Mouse (Mus musculus): ENCODE measurements around the gene Atg101. TPM values are rescaled to one million over a fixed set of nuclear protein-coding genes. Genes with fewer than 3 reads are reported as not detected.

Gene Atg101
- polyA plus RNA-seq, 1 experiment from 2014 or later, result 34.4 TPM

DNA sequence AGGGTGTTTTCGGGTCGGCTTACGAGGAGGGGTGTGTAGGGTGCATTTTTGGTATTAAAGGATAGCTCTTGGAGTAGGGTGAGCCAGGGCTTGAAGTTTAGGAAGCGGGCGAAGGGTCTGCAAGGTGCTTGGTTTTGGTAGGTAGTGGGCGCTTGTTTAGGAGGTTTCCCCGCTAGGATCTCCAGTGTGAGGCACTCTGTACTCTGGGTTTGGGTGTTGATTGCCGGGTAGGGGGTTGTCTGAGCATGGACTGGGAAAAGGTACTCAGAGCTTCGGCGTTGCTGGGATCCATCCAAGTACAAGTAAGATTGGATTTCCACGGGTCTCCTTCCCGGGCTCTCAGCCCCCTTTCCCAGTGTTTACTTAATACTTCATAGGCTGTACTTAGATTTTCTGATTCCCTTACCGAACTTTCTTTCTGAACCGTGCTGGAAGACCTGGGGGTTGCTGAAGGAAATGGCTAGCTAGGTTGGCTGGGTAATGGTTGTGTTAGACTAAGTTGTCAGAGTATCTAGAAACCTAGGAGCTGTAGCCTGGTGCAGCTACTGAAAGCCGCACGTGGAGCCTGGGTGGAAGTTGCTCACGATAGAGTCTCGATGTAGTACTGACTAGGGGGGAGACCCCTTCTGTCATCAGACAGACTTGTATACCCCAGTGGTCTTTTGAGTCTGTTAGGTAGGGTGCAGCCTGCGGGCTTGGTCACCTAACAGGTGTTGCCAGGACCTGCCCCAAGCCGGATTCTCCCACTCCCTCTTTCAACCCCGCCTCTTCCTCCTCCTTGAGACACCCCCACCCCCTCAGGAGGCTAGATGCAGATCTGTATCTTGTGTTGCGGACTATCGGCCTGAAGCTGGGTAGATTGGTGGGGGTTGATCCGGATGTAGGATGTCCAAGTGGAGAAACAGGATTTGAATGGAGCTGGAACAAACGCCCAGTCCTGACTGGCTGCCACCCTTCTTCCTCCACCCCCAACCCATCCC, 16.7 kb upstream of the Atg101 start:
- TF ChIP-seq CTCF (IDR thresholded peaks at IDR 0.05; ENCODE audit: low read depth) (no peak), EP300 (IDR thresholded peaks at IDR 0.05; ENCODE audit: low read depth) (no peak)
- whole genome bisulfite sequencing (ENCODE audit: insufficient replicate concordance), result 2% methylated on average over 25 of the region's 25 CpGs
- Histone ChIP-seq H3K27me3 (ENCODE audit: insufficient read depth, low read length) (peaks cover 14% of the 10 kb centered on the region; the same call in 1 of the 2 replicates), H3K4me3 (ENCODE audit: low read depth, low read length) (peak overlapping the region; percentile 56), H3K4me2 (ENCODE audit: low read depth, low read length) (peak overlapping the region; percentile 81), H3K9ac (replicated peaks) (peak overlapping the region; percentile 53), H3K36me3 (replicated peaks; ENCODE audit: insufficient read depth, low read length) (peaks cover 6% of the 10 kb centered on the region; the same call in 1 of the 2 replicates), H3K4me1 (ENCODE audit: insufficient read depth) (peaks cover 13% of the 10 kb centered on the region; the same call in 1 of the 2 replicates), H3K9me3 (ENCODE audit: low read length) (no peaks in the 10 kb centered on the region), H3K27ac (ENCODE audit: low read depth) (no peak overlapping the region)
- DNase-seq, result peak; percentile 16
- ATAC-seq, result no peak

DNA sequence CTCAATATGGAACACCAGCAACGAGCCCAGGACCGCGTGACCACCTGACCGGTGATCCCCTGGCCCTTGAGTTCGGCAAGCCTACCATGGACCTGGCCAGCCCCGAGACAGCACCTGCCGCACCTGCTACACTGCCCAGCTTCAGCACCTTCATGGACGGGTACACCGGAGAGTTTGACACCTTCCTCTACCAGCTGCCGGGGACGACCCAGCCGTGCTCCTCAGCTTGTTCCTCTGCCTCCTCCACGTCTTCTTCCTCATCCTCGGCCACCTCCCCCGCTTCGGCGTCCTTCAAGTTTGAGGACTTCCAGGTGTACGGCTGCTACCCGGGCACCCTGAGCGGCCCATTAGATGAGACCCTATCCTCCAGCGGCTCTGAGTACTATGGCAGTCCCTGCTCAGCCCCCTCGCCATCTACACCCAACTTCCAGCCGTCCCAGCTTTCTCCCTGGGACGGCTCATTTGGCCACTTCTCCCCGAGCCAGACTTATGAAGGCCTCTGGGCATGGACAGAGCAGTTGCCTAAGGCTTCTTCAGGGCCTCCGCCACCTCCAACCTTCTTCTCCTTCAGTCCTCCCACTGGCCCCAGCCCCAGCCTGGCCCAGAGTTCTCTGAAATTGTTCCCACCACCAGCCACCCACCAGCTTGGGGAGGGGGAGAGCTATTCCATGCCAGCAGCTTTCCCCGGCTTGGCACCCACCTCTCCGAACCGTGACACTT, 13.8 kb upstream of the Atg101 start:
- Histone ChIP-seq H3K27ac (ENCODE audit: low read depth) (no peak overlapping the region), H3K36me3 (replicated peaks; ENCODE audit: insufficient read depth, low read length) (peaks cover 12% of the 10 kb centered on the region), H3K27me3 (ENCODE audit: insufficient read depth, low read length) (peaks cover 11% of the 10 kb centered on the region; the same call in 1 of the 2 replicates), H3K9ac (replicated peaks) (no peak overlapping the region), H3K9me3 (ENCODE audit: low read length) (no peaks in the 10 kb centered on the region), H3K4me1 (ENCODE audit: insufficient read depth) (peaks cover 7% of the 10 kb centered on the region; the same call in 1 of the 2 replicates), H3K4me3 (ENCODE audit: low read depth, low read length) (no peak overlapping the region), H3K4me2 (ENCODE audit: low read depth, low read length) (no peak overlapping the region)
- no peak for TF ChIP-seq CTCF (IDR thresholded peaks at IDR 0.05; ENCODE audit: low read depth)
- no peak for TF ChIP-seq EP300 (IDR thresholded peaks at IDR 0.05; ENCODE audit: low read depth)
- DNase-seq (peak; percentile 14), ATAC-seq (no peak)
- 90% methylated on average over 29 of the region's 29 CpGs for WGBS (ENCODE audit: insufficient replicate concordance)

DNA sequence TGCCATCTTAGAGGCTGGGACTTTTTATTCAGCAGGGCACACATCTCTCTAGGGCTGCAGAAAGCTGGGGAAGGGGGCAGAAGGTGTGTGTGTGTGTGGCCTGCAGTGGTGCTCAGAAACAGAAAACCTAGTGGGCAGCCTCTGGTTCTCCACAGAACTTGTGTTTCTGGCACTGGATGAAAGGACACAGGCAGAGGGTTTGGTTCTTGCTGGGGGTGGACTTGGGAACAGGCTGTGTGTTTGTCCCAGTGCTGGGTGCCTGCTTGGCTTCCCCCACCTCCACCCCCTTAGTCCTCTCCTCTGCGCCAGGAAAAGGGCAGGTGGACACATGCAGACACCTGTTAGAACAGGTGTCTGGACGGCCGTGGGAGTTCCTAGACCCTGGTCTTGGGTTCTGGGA, 13.0 kb upstream of the Atg101 start:
- Histone ChIP-seq H3K4me3 (ENCODE audit: low read depth, low read length) (no peak overlapping the region), H3K9ac (replicated peaks) (no peak overlapping the region), H3K27ac (ENCODE audit: low read depth) (no peak overlapping the region), H3K36me3 (replicated peaks; ENCODE audit: insufficient read depth, low read length) (peaks cover 12% of the 10 kb centered on the region), H3K9me3 (ENCODE audit: low read length) (no peaks in the 10 kb centered on the region), H3K4me2 (ENCODE audit: low read depth, low read length) (no peak overlapping the region), H3K4me1 (ENCODE audit: insufficient read depth) (peaks cover 6% of the 10 kb centered on the region; the same call in 1 of the 2 replicates), H3K27me3 (ENCODE audit: insufficient read depth, low read length) (peaks cover 8% of the 10 kb centered on the region; the same call in 1 of the 2 replicates)
- DNase-seq, result no peak
- 71% methylated on average over 3 of the region's 3 CpGs for WGBS (ENCODE audit: insufficient replicate concordance)
- no peak for TF ChIP-seq EP300 (IDR thresholded peaks at IDR 0.05; ENCODE audit: low read depth)
- ATAC-seq, result no peak

DNA sequence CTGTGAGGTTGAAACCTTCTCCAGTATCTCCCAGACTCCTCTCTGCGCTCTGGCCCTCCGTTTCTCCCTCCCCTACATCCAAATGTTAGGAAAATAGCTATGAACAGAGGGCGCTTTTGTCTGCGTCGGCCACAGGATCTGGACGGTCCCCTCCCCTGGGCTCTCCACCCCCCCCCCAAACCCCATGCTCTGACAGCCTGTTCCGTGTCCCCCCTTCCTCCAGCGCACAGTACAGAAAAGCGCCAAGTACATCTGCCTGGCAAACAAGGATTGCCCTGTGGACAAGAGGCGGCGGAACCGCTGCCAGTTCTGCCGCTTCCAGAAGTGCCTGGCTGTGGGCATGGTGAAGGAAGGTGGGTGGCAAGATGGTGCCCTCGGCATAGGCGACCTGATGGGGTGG, 12.6 kb upstream of the Atg101 start:
- Histone ChIP-seq H3K27me3 (ENCODE audit: insufficient read depth, low read length) (peaks cover 8% of the 10 kb centered on the region; the same call in 1 of the 2 replicates), H3K4me3 (ENCODE audit: low read depth, low read length) (no peak overlapping the region), H3K27ac (ENCODE audit: low read depth) (no peak overlapping the region), H3K36me3 (replicated peaks; ENCODE audit: insufficient read depth, low read length) (peaks cover 12% of the 10 kb centered on the region), H3K4me1 (ENCODE audit: insufficient read depth) (peaks cover 4% of the 10 kb centered on the region; the same call in 1 of the 2 replicates), H3K4me2 (ENCODE audit: low read depth, low read length) (no peak overlapping the region), H3K9ac (replicated peaks) (no peak overlapping the region), H3K9me3 (ENCODE audit: low read length) (no peaks in the 10 kb centered on the region)
- TF ChIP-seq EP300 (IDR thresholded peaks at IDR 0.05; ENCODE audit: low read depth), result no peak
- TF ChIP-seq CTCF (IDR thresholded peaks at IDR 0.05; ENCODE audit: low read depth), result no peak
- ATAC-seq (no peak), DNase-seq (no peak)
- WGBS (ENCODE audit: insufficient replicate concordance), result 80% methylated on average over 15 of the region's 15 CpGs

DNA sequence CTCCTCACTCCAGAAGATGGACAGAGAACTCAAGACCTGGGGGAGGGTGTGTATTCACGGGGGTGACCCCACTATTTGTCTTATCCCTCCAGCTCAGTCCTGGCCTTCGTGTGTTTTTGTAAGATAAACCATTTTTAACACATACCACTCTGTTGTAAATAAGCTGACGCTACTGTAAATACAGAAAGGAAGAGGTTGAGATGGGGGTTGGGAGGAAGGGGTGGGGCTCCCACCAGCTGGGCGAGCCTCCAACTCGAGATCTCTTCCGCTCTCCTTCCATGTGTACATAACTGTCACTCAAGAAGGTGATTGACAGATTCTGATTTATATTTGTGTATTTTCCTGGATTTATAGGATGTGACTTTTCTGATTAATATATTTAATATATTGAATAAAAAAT, 9.7 kb upstream of the Atg101 start:
- Histone ChIP-seq H3K9ac (replicated peaks) (no peak overlapping the region), H3K4me3 (ENCODE audit: low read depth, low read length) (no peak overlapping the region), H3K4me2 (ENCODE audit: low read depth, low read length) (no peak overlapping the region), H3K27me3 (ENCODE audit: insufficient read depth, low read length) (0 out of 2 replicates have a peak, but pooled peaks cover under 1% of the 10 kb centered on the region), H3K4me1 (ENCODE audit: insufficient read depth) (no peaks in the 10 kb centered on the region), H3K36me3 (replicated peaks; ENCODE audit: insufficient read depth, low read length) (peaks cover 12% of the 10 kb centered on the region), H3K27ac (ENCODE audit: low read depth) (no peak overlapping the region), H3K9me3 (ENCODE audit: low read length) (no peaks in the 10 kb centered on the region)
- TF ChIP-seq EP300 (IDR thresholded peaks at IDR 0.05; ENCODE audit: low read depth) (no peak), CTCF (IDR thresholded peaks at IDR 0.05; ENCODE audit: low read depth) (no peak)
- DNase-seq (no peak), ATAC-seq (no peak)
- WGBS (ENCODE audit: insufficient replicate concordance), result 30% methylated on average over 6 of the region's 6 CpGs

- Histone ChIP-seq H3K36me3 (replicated peaks; ENCODE audit: insufficient read depth, low read length) (peaks cover 7% of the 10 kb centered on the region), H3K4me2 (ENCODE audit: low read depth, low read length) (no peak overlapping the region), H3K9ac (replicated peaks) (no peak overlapping the region), H3K4me1 (ENCODE audit: insufficient read depth) (no peaks in the 10 kb centered on the region), H3K27ac (ENCODE audit: low read depth) (no peak overlapping the region), H3K27me3 (ENCODE audit: insufficient read depth, low read length) (no peaks in the 10 kb centered on the region), H3K4me3 (ENCODE audit: low read depth, low read length) (no peak overlapping the region), H3K9me3 (ENCODE audit: low read length) (no peaks in the 10 kb centered on the region)
- ATAC-seq (no peak), DNase-seq (no peak)
- no peak for TF ChIP-seq EP300 (IDR thresholded peaks at IDR 0.05; ENCODE audit: low read depth)
- WGBS (ENCODE audit: insufficient replicate concordance), result 75% methylated on average over 11 of the region's 11 CpGs
Measured at GRCm38 (mm10) chr15:101277351-101277899, 6.6 kb upstream of the Atg101 start.
